Mouse (Mus musculus): Measurements from ENCODE around the gene Nrg4.

DNA sequence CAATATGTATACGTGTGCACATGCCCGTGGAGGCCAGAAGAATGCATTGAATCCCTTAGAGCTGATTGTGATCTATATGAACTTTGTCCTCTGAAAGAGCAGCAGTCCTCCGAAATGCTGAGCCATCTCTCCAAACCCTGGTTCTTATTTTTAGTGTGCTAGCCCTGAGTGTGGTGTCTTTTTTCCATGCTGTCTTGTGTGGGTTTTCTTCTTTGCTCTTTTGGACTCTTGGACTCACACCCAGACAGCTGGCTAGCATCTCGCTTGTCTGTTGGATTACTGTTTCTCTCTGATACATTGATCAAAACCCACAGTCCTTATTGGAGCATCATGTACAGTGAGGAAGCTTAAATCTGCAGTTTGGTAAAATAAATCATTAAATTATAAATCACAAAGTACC, 115.0 kb downstream of the Nrg4 start:
- TF ChIP-seq POLR2A (IDR thresholded peaks at IDR 0.05; ENCODE audit: low read depth, low read length) (no peak), CTCF (conservative IDR thresholded peaks at IDR 0.05; ENCODE audit: insufficient read depth, insufficient read length, low read depth, low read length) (no peak)

Measured in kidney, adult 2 months (tissue).